Mouse (Mus musculus): ENCODE measurements around the gene Hmgcll1. TPM values are rescaled to one million over a fixed set of nuclear protein-coding genes. Genes with fewer than 3 reads are reported as not detected.

Hmgcll1 gene
- polyA plus RNA-seq (2012; rRNA removed): 0.21 and 0.60 TPM in 2 replicates

GRCm38 (mm10) chr9:76014631-76015531 lies at the start of gene Hmgcll1:
Hmgcll1 (plus strand) TSS chr9:76014855.
- 14% methylated on average over 40 of the region's 40 CpGs for WGBS
- peak; percentile 21 for DNase-seq (ENCODE audit: low read depth, low spot score)

- 77% methylated on average over 1 of the region's 1 CpGs for WGBS
- no peak for DNase-seq (ENCODE audit: low read depth, low spot score)
Measured at GRCm38 (mm10) chr9:75980097-75980496, 34.6 kb upstream of the Hmgcll1 start.

GRCm38 (mm10) chr9:75981139-75981538 lies 33.5 kb upstream of the Hmgcll1 start:
- no peak for DNase-seq (ENCODE audit: low read depth, low spot score)
- WGBS: 34% methylated on average over 1 of the region's 1 CpGs

GRCm38 (mm10) chr9:75989491-75989890 lies 25.2 kb upstream of the Hmgcll1 start:
- 75% methylated on average over 4 of the region's 4 CpGs for WGBS
- DNase-seq (ENCODE audit: low read depth, low spot score): no peak

GRCm38 (mm10) chr9:75998791-75999350 lies 15.8 kb upstream of the Hmgcll1 start:
- 70% methylated on average over 2 of the region's 2 CpGs for WGBS
- no peak for DNase-seq (ENCODE audit: low read depth, low spot score)

GRCm38 (mm10) chr9:76000876-76001858 lies 13.5 kb upstream of the Hmgcll1 start:
- WGBS: 64% methylated on average over 10 of the region's 10 CpGs
- DNase-seq (ENCODE audit: low read depth, low spot score): no peak

- 61% methylated on average over 3 of the region's 3 CpGs for WGBS
- no peak for DNase-seq (ENCODE audit: low read depth, low spot score)
Measured at GRCm38 (mm10) chr9:76003066-76003465, 11.6 kb upstream of the Hmgcll1 start.

- WGBS: 58% methylated on average over 6 of the region's 6 CpGs
- no peak for DNase-seq (ENCODE audit: low read depth, low spot score)
Measured at GRCm38 (mm10) chr9:76003637-76004036, 11.0 kb upstream of the Hmgcll1 start.

- WGBS: 46% methylated on average over 6 of the region's 6 CpGs
- no peak for DNase-seq (ENCODE audit: low read depth, low spot score)
Measured at GRCm38 (mm10) chr9:76007342-76007970, 7.2 kb upstream of the Hmgcll1 start.

GRCm38 (mm10) chr9:76013789-76014188 lies 866 bp upstream of the Hmgcll1 start:
- 90% methylated on average over 6 of the region's 6 CpGs for WGBS
- DNase-seq (ENCODE audit: low read depth, low spot score): no peak

GRCm38 (mm10) chr9:76015971-76016370 lies 1.3 kb downstream of the Hmgcll1 start:
- no peak for DNase-seq (ENCODE audit: low read depth, low spot score)
- 53% methylated on average over 5 of the region's 5 CpGs for WGBS

GRCm38 (mm10) chr9:76016506-76016905 lies 1.9 kb downstream of the Hmgcll1 start:
- DNase-seq (ENCODE audit: low read depth, low spot score): no peak
- WGBS: 75% methylated on average over 10 of the region's 10 CpGs

- 70% methylated on average over 5 of the region's 5 CpGs for WGBS
Measured at GRCm38 (mm10) chr9:76023551-76023973, 8.9 kb downstream of the Hmgcll1 start.

GRCm38 (mm10) chr9:76024277-76025246 lies 9.9 kb downstream of the Hmgcll1 start:
- DNase-seq (ENCODE audit: low read depth, low spot score): peak; percentile 24
- 27% methylated on average over 5 of the region's 5 CpGs for WGBS

More at GRCm38 (mm10) chr9:76023551-76023973, 8.9 kb downstream of the Hmgcll1 start:
- DNase-seq (ENCODE audit: low read depth, low spot score): no peak

- no peak for DNase-seq (ENCODE audit: low read depth, low spot score)
- 84% methylated on average over 16 of the region's 16 CpGs for WGBS
Measured at GRCm38 (mm10) chr9:76029471-76030199, 15.0 kb downstream of the Hmgcll1 start.

- 47% methylated on average over 7 of the region's 7 CpGs for WGBS
- no peak for DNase-seq (ENCODE audit: low read depth, low spot score)
Measured at GRCm38 (mm10) chr9:76035058-76035457, 20.4 kb downstream of the Hmgcll1 start.

GRCm38 (mm10) chr9:76038327-76039103 lies 23.9 kb downstream of the Hmgcll1 start:
- no peak for DNase-seq (ENCODE audit: low read depth, low spot score)
- 75% methylated on average over 9 of the region's 9 CpGs for WGBS
